Mouse (Mus musculus) mouse embryonic stem cell (cell line): ENCODE measurements around the gene Tas2r125.
"Not testable (repeated sequence)": the region's sequence is repeated elsewhere in the genome, so short reads cannot be mapped to it uniquely, and the experiment has no call there.

Experiments
- in situ Hi-C, 2 experiments: fragments of 300-500 bp; cut with MboI; formaldehyde crosslinking; loops; 1 replicate in 1 of 2; 3 replicates in 1 of 2; pipeline ENCODE4 v1.14.3; 2019 to 2020; ENCODE audit warnings: low sequenced_read_pairs in 2 of 2, low pct_unique_long_range_greater_than_20kb in 1 of 2, mixed read lengths in 1 of 2; ENCODE audit not compliant: unreplicated experiment in 1 of 2

Gene Tas2r125

GRCm38 (mm10) chr6:132909351-132909750 is at the start of gene Tas2r125:
Gene Tas2r125, plus strand, starts transcription at chr6:132909651.
- in situ Hi-C loops: no loop called here

- in situ Hi-C loops: no loop called here
Measured at GRCm38 (mm10) chr6:132867708-132868107, 41.7 kb upstream of the Tas2r125 start, which contains the start of gene Tas2r110. Gene Tas2r110, plus strand, starts transcription at chr6:132868008.

- in situ Hi-C loops: no loop called here
Measured at GRCm38 (mm10) chr6:132892711-132893110, 16.7 kb upstream of the Tas2r125 start, which contains the start of gene Tas2r113. Gene Tas2r113, plus strand, starts transcription at chr6:132893011.

GRCm38 (mm10) chr6:132941376-132941775 is 31.9 kb downstream of the Tas2r125 start:
- in situ Hi-C loops: not testable (repeated sequence)

- in situ Hi-C loops: no loop called here
Measured at GRCm38 (mm10) chr6:132950802-132951201, 41.4 kb downstream of the Tas2r125 start, which contains the start of gene Tas2r129. Gene Tas2r129, plus strand, starts transcription at chr6:132951102.

GRCm38 (mm10) chr6:132957819-132958218 is 48.4 kb downstream of the Tas2r125 start, which contains the start of gene Tas2r131:
Gene Tas2r131, minus strand, starts transcription at chr6:132957919.
- in situ Hi-C loops: no loop called here
